Mouse (Mus musculus) forebrain, embryonic 15.5 days (tissue): ENCODE data around the gene Ubxn6. TPM values are rescaled to one million over a fixed set of nuclear protein-coding genes. Genes with fewer than 3 reads are reported as not detected.

ENCODE experiments used
- ATAC-seq: fragments of 200-750 bp; cut with Nextera tagmentation; replicated peaks from 2 replicates; pipeline ENCODE4 v1.8.0; 2017; ENCODE audit warnings: mild to moderate bottlenecking, moderate TSS enrichment, moderate library complexity
- H3K27ac ChIP-seq: fragments of 300-500 bp; sonication (generic); replicated peaks from 2 replicates; pipeline ENCODE4 v1.5.1; 2015; ENCODE audit warnings: mild to moderate bottlenecking, inconsistent platforms
- H3K27me3 ChIP-seq: fragments of 300-500 bp; sonication (generic); 2 replicates; pipeline ENCODE4 v1.6.1; 2015; ENCODE audit warnings: inconsistent platforms
- H3K36me3 ChIP-seq: fragments of 300-500 bp; sonication (generic); 2 replicates; pipeline ENCODE4 v1.6.1; 2015; ENCODE audit warnings: mild to moderate bottlenecking, inconsistent platforms
- H3K4me1 ChIP-seq: fragments of 300-500 bp; sonication (generic); 2 replicates; pipeline ENCODE4 v1.6.1; 2015; ENCODE audit warnings: inconsistent platforms
- H3K4me2 ChIP-seq: fragments of 300-500 bp; sonication (generic); replicated peaks from 2 replicates; pipeline ENCODE4 v1.6.1; 2015; ENCODE audit warnings: mild to moderate bottlenecking, inconsistent platforms
- H3K4me3 ChIP-seq: fragments of 300-500 bp; sonication (generic); 2 replicates; pipeline ENCODE4 v1.5.1; 2015; ENCODE audit warnings: mild to moderate bottlenecking, inconsistent platforms
- H3K9ac ChIP-seq: fragments of 300-500 bp; sonication (generic); replicated peaks from 2 replicates; pipeline ENCODE4 v1.6.1; 2015; ENCODE audit warnings: mild to moderate bottlenecking, inconsistent platforms
- H3K9me3 ChIP-seq: fragments of 300-500 bp; sonication (generic); 2 replicates; pipeline ENCODE4 v1.6.1; 2016; ENCODE audit warnings: inconsistent platforms
- WGBS: fragments of 180-500 bp; shearing (Covaris S2); methylation state at CpG from one replicate; pipeline ENCODE4 v1.1.7; 2015; ENCODE audit warnings: mixed read lengths; 5-methylcytosine and 5-hydroxymethylcytosine counted together
- polyA plus RNA-seq: library from polyadenylated mRNA; unstranded; fragments of >200 nt; fragmentation: Nextera tagmentation; extraction: Ambion mirVana; gene quantifications from 2 replicates; pipeline ENCODE4 v1.2.1, GENCODE M21; 2015

The Ubxn6 gene
- polyA plus RNA-seq, 1 experiment from 2014 or later = 89.5 TPM

DNA sequence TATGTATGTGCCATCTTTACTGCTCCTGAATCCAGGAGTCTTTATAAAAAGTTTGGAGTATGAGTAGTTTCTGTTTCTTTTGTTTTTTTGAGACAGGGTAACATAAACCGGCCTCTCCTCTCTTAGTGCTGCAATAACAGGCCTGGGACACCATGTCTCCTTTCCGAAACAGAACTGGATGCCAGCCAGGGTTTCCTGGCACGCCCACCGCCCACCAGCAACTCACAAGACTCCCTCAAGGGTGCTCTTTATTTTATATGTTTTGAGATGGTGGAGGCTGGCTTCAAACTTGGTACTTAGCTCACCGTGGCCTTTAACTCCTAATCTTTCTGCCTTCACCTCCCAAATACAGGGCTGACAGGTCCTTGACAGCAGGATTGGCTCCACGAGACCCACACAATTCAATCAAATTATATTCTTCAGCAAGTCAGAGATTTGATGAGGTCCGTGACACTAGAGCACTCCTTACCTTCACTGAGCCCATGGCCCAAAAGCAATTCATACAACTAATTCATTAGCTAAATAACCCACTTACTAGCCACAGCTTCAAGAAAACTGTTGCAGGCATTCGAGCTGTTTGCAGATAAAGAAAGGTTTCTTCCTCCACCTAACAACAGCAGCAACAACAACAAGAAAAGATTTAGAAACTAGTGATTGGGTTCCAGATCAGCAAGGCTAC is 36.1 kb downstream of the Ubxn6 start:
- peaks cover 7% of the 10 kb centered on the region for H3K36me3 ChIP-seq
- peaks cover 36% of the 10 kb centered on the region for H3K4me1 ChIP-seq
- 77% methylated on average over 8 of the region's 8 CpGs for WGBS
- H3K4me3 ChIP-seq = no peak overlapping the region
- no peak for ATAC-seq
- no peaks in the 10 kb centered on the region for H3K27me3 ChIP-seq
- H3K27ac ChIP-seq = no peak overlapping the region
- no peaks in the 10 kb centered on the region for H3K9me3 ChIP-seq
- no peak overlapping the region for H3K4me2 ChIP-seq
- H3K9ac ChIP-seq = no peak overlapping the region

DNA sequence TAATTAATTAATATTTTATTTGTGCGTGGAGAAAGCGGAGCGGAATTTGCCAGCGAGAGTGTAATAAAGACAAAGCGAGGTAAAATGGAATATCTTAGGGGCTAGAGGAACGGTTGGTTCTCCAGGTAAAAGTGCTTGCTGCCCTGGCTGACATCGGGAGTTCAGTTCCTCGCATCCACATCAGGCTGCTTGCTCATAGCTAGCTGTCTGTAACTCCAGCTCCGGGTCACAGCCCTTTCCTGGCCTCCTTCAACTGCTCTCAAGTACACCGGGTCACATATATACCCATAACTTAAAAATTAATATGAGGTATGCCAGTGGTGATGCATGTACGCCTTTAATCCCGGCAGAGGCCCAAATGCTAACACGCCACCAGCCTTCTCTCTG is 37.9 kb downstream of the Ubxn6 start:
- H3K36me3 ChIP-seq = peaks cover 12% of the 10 kb centered on the region
- 0 out of 2 replicates have a peak overlapping the region, but pooled peaks have one; percentile 87 for H3K9ac ChIP-seq
- H3K9me3 ChIP-seq = no peaks in the 10 kb centered on the region
- H3K4me1 ChIP-seq = peaks cover 44% of the 10 kb centered on the region
- ATAC-seq = peak; percentile 35
- no peaks in the 10 kb centered on the region for H3K27me3 ChIP-seq
- peak overlapping the region; percentile 94; the same call in 1 of the 2 replicates for H3K27ac ChIP-seq
- H3K4me3 ChIP-seq = peak overlapping the region; percentile 98
- 39% methylated on average over 13 of the region's 13 CpGs for WGBS
- H3K4me2 ChIP-seq = peak overlapping the region; percentile 34

- Histone ChIP-seq H3K36me3 (peaks cover 12% of the 10 kb centered on the region), H3K9me3 (no peaks in the 10 kb centered on the region), H3K4me2 (peak within 1 kb of the TSS; percentile 59), H3K4me1 (peaks cover 38% of the 10 kb centered on the region), H3K4me3 (peak within 1 kb of the TSS; percentile 98), H3K9ac (peak within 1 kb of the TSS; percentile 87), H3K27me3 (no peaks in the 10 kb centered on the region), H3K27ac (peak within 1 kb of the TSS; percentile 94)
- under 1% methylated on average over 71 of the region's 74 CpGs for WGBS
- peak; percentile 88 for ATAC-seq
Observed at GRCm38 (mm10) chr17:56036176-56036900, 38.5 kb downstream of the Ubxn6 start, which contains the start of gene Sh3gl1. Gene Sh3gl1 (minus strand): TSS chr17:56036635.

GRCm38 (mm10) chr17:56035216-56035615 is 39.6 kb downstream of the Ubxn6 start:
- Histone ChIP-seq H3K27me3 (no peaks in the 10 kb centered on the region), H3K9ac (peak overlapping the region; percentile 87), H3K4me2 (peak overlapping the region; percentile 59), H3K4me1 (peaks cover 29% of the 10 kb centered on the region), H3K27ac (no peak overlapping the region), H3K9me3 (no peaks in the 10 kb centered on the region), H3K36me3 (peaks cover 12% of the 10 kb centered on the region), H3K4me3 (peak overlapping the region; percentile 98)
- ATAC-seq = no peak
- 77% methylated on average over 4 of the region's 4 CpGs for WGBS

DNA sequence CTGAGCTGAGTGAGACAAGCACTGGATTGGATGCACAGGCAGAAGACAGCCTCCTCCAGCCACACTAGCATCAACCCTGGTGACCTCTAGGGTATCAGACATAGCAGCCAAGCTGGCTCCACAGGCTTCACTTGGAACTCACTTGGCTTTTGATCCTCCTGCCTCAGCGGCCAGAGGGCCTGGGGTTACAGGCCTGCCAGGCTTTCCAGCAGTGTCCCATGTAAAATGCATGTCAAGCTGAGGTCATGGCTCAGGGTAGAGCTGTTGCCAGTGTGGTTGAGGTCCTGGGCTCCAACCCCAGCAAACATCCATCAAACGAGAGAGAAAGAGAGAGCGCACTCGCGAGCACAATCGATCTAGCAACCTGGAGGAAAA is 40.1 kb downstream of the Ubxn6 start:
- Histone ChIP-seq H3K9ac (peak overlapping the region; percentile 87; the same call in 1 of the 2 replicates), H3K4me2 (no peak overlapping the region), H3K27me3 (no peaks in the 10 kb centered on the region), H3K27ac (no peak overlapping the region), H3K4me3 (no peak overlapping the region), H3K36me3 (peaks cover 12% of the 10 kb centered on the region), H3K9me3 (no peaks in the 10 kb centered on the region), H3K4me1 (peaks cover 29% of the 10 kb centered on the region)
- ATAC-seq = no peak
- 90% methylated on average over 6 of the region's 6 CpGs for WGBS

- WGBS = 93% methylated on average over 7 of the region's 7 CpGs
- H3K27ac ChIP-seq = no peak overlapping the region
- H3K4me1 ChIP-seq = peaks cover 29% of the 10 kb centered on the region
- peaks cover 12% of the 10 kb centered on the region for H3K36me3 ChIP-seq
- no peak overlapping the region for H3K9ac ChIP-seq
- no peaks in the 10 kb centered on the region for H3K9me3 ChIP-seq
- H3K4me2 ChIP-seq = no peak overlapping the region
- no peak overlapping the region for H3K4me3 ChIP-seq
- no peaks in the 10 kb centered on the region for H3K27me3 ChIP-seq
- ATAC-seq = no peak
Observed at GRCm38 (mm10) chr17:56034040-56034725, 40.6 kb downstream of the Ubxn6 start.

GRCm38 (mm10) chr17:56032831-56033230 is 42.0 kb downstream of the Ubxn6 start:
- Histone ChIP-seq H3K4me1 (peaks cover 29% of the 10 kb centered on the region), H3K4me3 (no peak overlapping the region), H3K9ac (no peak overlapping the region), H3K4me2 (no peak overlapping the region), H3K27me3 (no peaks in the 10 kb centered on the region), H3K9me3 (no peaks in the 10 kb centered on the region), H3K36me3 (peaks cover 16% of the 10 kb centered on the region), H3K27ac (no peak overlapping the region)
- ATAC-seq = no peak
- WGBS = 81% methylated on average over 7 of the region's 7 CpGs

DNA sequence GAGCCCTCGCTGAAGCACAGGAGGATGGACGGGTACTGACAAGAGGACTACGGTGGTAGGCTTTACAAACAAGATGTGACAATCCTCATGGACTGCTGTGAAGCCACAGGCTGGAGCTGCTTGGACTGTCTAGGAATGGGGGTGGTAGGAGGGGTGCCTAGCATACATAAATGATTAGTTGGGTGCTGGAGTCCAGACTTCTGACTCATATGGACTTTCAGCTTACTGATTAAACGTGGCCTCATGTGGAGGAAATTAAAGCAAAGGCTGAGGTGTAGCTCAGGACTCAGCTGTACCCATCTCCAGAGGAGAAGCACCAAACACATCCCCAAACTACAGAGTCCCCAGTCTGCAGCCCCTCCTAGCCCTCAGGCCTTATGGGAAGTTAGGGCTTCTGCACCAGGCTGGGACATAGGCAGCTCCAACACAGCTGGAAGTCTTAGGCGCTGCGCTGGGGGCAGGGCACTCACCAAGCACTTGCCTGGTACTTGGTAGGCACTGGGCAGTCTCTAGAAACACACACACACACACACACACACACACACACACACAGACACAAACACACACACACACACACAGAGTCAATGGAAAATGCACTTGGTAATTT is 42.6 kb downstream of the Ubxn6 start:
- 79% methylated on average over 6 of the region's 6 CpGs for WGBS
- no peak overlapping the region for H3K9ac ChIP-seq
- H3K4me2 ChIP-seq = no peak overlapping the region
- H3K9me3 ChIP-seq = no peaks in the 10 kb centered on the region
- H3K36me3 ChIP-seq = peaks cover 16% of the 10 kb centered on the region
- H3K27me3 ChIP-seq = no peaks in the 10 kb centered on the region
- H3K4me3 ChIP-seq = no peak overlapping the region
- no peak for ATAC-seq
- H3K27ac ChIP-seq = no peak overlapping the region
- peaks cover 29% of the 10 kb centered on the region for H3K4me1 ChIP-seq

DNA sequence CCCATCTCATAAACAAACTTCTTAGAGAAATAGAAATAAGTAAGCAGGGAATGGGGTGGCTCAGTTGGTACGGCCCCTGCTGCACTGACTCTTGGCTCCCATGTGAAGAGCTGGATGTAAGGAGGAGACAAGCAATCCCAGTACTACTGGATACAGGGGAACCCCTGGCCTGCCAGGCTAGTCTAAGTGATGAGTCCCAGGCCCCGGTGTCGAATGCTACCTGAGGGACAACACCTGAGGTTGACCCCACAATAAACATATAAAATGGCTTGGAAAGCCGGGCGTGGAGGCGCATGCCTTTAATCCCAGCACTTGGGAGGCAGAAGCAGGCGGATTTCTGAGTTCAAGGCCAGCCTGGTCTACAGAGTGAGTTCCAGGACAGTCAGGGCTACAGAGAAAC is 43.4 kb downstream of the Ubxn6 start:
- no peak overlapping the region for H3K27ac ChIP-seq
- H3K9ac ChIP-seq = no peak overlapping the region
- H3K4me3 ChIP-seq = no peak overlapping the region
- peaks cover 24% of the 10 kb centered on the region for H3K4me1 ChIP-seq
- ATAC-seq = no peak
- no peaks in the 10 kb centered on the region for H3K27me3 ChIP-seq
- H3K36me3 ChIP-seq = peaks cover 16% of the 10 kb centered on the region
- 91% methylated on average over 7 of the region's 7 CpGs for WGBS
- H3K4me2 ChIP-seq = no peak overlapping the region
- H3K9me3 ChIP-seq = no peaks in the 10 kb centered on the region

DNA sequence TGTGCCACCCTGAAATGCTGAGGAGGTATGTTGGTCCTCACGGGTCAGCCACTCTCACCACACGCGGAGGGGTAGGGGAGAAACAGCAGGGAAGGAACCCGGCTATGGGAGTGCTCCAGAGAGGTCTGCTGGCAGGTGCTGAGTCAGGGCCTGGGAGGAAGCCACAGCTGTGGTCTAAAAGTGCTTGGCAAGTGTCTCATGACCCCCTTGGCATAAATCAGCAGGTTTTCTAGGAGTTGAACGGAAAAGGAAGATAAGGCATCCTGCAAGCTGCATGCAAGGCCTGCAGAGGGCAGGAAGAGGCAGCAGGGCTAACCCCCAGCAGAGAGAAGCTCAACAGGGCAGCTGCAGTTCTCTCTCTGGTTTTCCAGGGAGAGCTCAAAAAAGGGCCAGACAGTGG is 43.9 kb downstream of the Ubxn6 start:
- Histone ChIP-seq H3K4me3 (no peak overlapping the region), H3K36me3 (peaks cover 16% of the 10 kb centered on the region), H3K4me2 (no peak overlapping the region), H3K4me1 (peaks cover 23% of the 10 kb centered on the region), H3K27me3 (no peaks in the 10 kb centered on the region), H3K27ac (no peak overlapping the region), H3K9ac (no peak overlapping the region), H3K9me3 (no peaks in the 10 kb centered on the region)
- no peak for ATAC-seq
- WGBS = 76% methylated on average over 5 of the region's 5 CpGs

- WGBS = 88% methylated on average over 9 of the region's 9 CpGs
- no peak overlapping the region for H3K4me3 ChIP-seq
- H3K36me3 ChIP-seq = peaks cover 16% of the 10 kb centered on the region
- no peak overlapping the region for H3K4me2 ChIP-seq
- H3K9ac ChIP-seq = no peak overlapping the region
- H3K27ac ChIP-seq = no peak overlapping the region
- H3K9me3 ChIP-seq = no peaks in the 10 kb centered on the region
- no peaks in the 10 kb centered on the region for H3K27me3 ChIP-seq
- ATAC-seq = no peak
- peaks cover 17% of the 10 kb centered on the region for H3K4me1 ChIP-seq
Observed at GRCm38 (mm10) chr17:56030238-56030870, 44.5 kb downstream of the Ubxn6 start.
